Mouse (Mus musculus) midbrain, postnatal 0 days (tissue): Measurements from ENCODE around the gene Dusp7. TPM values are rescaled to one million over a fixed set of nuclear protein-coding genes. Genes with fewer than 3 reads are reported as not detected.

Experiments
- ATAC-seq: fragments of 200-750 bp; cut with Nextera tagmentation; 2 replicates; pipeline ENCODE4 v1.8.0; 2017; ENCODE audit warnings: moderate number of reproducible peaks, mild to moderate bottlenecking, moderate TSS enrichment, moderate library complexity; ENCODE audit not compliant: low FRiP score
- DNase-seq: peaks from one replicate; pipeline ENCODE4 v3.0.0-alpha.2; 2015; ENCODE audit warnings: low spot score
- H3K27ac ChIP-seq: fragments of 300-500 bp; sonication (generic); 2 replicates; pipeline ENCODE4 v1.5.1; 2014; ENCODE audit warnings: low read depth, mild to moderate bottlenecking, low read length, mixed read lengths
- H3K27me3 ChIP-seq: fragments of 300-500 bp; sonication (generic); 2 replicates; pipeline ENCODE4 v1.6.1; 2014; ENCODE audit warnings: low read length, control low read depth, mixed read lengths; ENCODE audit not compliant: insufficient read depth
- H3K36me3 ChIP-seq: fragments of 300-500 bp; sonication (generic); 2 replicates; pipeline ENCODE4 v1.6.1; 2014; ENCODE audit warnings: low read length, control low read depth, mixed read lengths; ENCODE audit not compliant: insufficient read depth
- H3K4me1 ChIP-seq: fragments of 300-500 bp; sonication (generic); 2 replicates; pipeline ENCODE4 v1.6.1; 2014; ENCODE audit warnings: mild to moderate bottlenecking, control low read depth, antibody characterized with exemption, low read length, mixed read lengths; ENCODE audit not compliant: insufficient read depth
- H3K4me2 ChIP-seq: fragments of 300-500 bp; sonication (generic); 2 replicates; pipeline ENCODE4 v1.6.1; 2014; ENCODE audit warnings: low read depth, mild to moderate bottlenecking, low read length, mixed read lengths; ENCODE audit not compliant: poor library complexity, severe bottlenecking
- H3K4me3 ChIP-seq: fragments of 300-500 bp; sonication (generic); 2 replicates; pipeline ENCODE4 v1.5.1; 2014; ENCODE audit warnings: low read depth, mild to moderate bottlenecking, low read length, moderate library complexity
- H3K9ac ChIP-seq: fragments of 300-500 bp; sonication (generic); replicated peaks from 2 replicates; pipeline ENCODE4 v1.6.1; 2014; ENCODE audit warnings: mild to moderate bottlenecking, low read length, moderate library complexity, mixed read lengths; ENCODE audit not compliant: poor library complexity, severe bottlenecking
- H3K9me3 ChIP-seq: fragments of 300-500 bp; sonication (generic); 2 replicates; pipeline ENCODE4 v1.6.1; 2016; ENCODE audit warnings: low read length, control low read depth
- CTCF ChIP-seq: IDR thresholded peaks from 2 replicates; pipeline ENCODE4 v1.5.1; 2016; ENCODE audit warnings: antibody characterized with exemption, mild to moderate bottlenecking
- WGBS: fragments of 180-500 bp; shearing (Covaris S2); extraction: QIAGEN DNeasy Blood & Tissue Kit; methylation state at CpG from one replicate; pipeline ENCODE4 v1.1.7; 2014; 5-methylcytosine and 5-hydroxymethylcytosine counted together
- polyA plus RNA-seq: library from polyadenylated mRNA; unstranded; fragments of >200 nt; fragmentation: Nextera tagmentation; extraction: Ambion mirVana; gene quantifications from 2 replicates; pipeline ENCODE4 v1.2.1, GENCODE M21; 2015
- total RNA-seq: library from RNA; depleted of rRNA; stranded (reverse); fragments of >200 nt; gene quantifications from 2 replicates; pipeline ENCODE4 v1.2.3, GENCODE M21; 2014

Gene Dusp7
- total and polyA plus RNA-seq, 2 experiments from 2014 or later: 19.4 to 79.2 TPM

DNA sequence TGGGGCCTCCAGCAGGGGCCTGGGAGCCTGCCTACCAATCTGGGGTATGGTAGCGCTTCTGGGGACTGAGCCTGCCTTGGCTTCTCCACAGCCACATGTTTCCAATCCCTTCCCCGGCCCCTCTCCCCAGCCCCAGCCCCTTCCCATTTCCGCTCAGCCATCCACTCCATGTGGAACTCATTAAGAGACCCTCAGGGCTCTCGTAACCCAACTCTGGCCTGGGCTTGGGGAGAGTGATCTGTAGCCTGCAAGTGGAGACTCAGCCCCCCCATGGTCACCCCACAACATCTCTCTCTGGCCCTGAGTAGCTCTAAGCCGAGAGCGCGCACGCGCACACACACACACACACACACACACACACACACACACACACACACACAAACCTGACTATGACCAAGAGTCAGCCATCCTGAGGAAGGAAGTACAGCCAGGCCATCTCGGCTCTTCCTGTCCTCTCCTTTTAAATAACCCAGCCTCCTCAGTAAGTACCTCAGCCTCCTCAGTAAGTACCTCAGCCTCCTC, 12.0 kb upstream of the Dusp7 start:
- no peak for ATAC-seq
- Histone ChIP-seq H3K4me3 (no peak overlapping the region), H3K36me3 (no peaks in the 10 kb centered on the region), H3K9me3 (no peaks in the 10 kb centered on the region), H3K27me3 (no peaks in the 10 kb centered on the region), H3K27ac (no peak overlapping the region), H3K4me2 (no peak overlapping the region), H3K9ac (no peak overlapping the region), H3K4me1 (no peaks in the 10 kb centered on the region)
- DNase-seq: no peak
- 78% methylated on average over 10 of the region's 10 CpGs for WGBS
- TF ChIP-seq CTCF: no peak

DNA sequence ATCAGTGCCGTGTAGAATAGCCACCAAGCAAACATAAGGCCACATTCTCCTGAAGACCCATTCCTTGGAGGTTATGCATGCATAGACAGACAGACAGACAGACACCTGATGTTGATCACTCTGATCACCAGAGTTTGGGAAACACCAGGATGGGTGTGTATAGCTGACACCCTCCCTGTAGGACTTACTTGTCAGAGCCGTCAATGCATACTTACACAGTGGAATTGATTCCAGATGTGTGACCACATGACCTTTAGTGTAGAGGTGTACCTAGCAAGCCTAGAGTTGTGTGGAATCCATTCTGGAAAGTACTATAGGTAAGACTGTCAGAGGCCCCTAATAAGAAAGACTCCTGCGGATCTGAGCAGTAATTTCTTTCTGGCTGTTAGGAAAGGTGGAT, 11.3 kb upstream of the Dusp7 start:
- 85% methylated on average over 3 of the region's 3 CpGs for WGBS
- no peak for TF ChIP-seq CTCF
- H3K4me3 ChIP-seq: no peak overlapping the region
- no peaks in the 10 kb centered on the region for H3K36me3 ChIP-seq
- H3K9ac ChIP-seq: no peak overlapping the region
- no peak overlapping the region for H3K4me2 ChIP-seq
- no peaks in the 10 kb centered on the region for H3K4me1 ChIP-seq
- H3K9me3 ChIP-seq: no peaks in the 10 kb centered on the region
- DNase-seq: no peak
- no peak overlapping the region for H3K27ac ChIP-seq
- ATAC-seq: no peak
- H3K27me3 ChIP-seq: no peaks in the 10 kb centered on the region

DNA sequence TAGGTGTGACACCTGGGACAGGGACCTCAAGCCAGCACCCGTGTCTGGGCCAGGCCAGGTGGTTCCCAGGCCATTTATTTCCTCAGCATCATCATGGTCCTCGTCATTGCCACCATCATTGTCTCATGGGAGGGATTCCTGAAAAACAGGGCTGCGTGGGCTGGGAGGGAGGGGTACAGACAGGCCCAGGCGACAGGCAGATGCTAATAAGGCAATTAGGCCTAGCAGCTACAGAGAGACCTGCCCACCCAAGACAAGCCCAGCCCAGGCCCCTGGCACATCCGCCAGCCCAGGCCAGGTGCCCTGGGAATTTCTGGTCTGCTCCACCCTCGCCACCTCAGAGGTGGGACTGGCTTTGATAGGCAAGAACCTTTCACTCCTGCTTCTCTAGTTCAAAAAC, 9.1 kb upstream of the Dusp7 start:
- no peak for TF ChIP-seq CTCF
- Histone ChIP-seq H3K9me3 (no peaks in the 10 kb centered on the region), H3K4me1 (no peaks in the 10 kb centered on the region), H3K36me3 (no peaks in the 10 kb centered on the region), H3K9ac (no peak overlapping the region), H3K27ac (no peak overlapping the region), H3K4me3 (no peak overlapping the region), H3K27me3 (no peaks in the 10 kb centered on the region), H3K4me2 (no peak overlapping the region)
- 58% methylated on average over 6 of the region's 6 CpGs for WGBS
- DNase-seq: no peak
- no peak for ATAC-seq

DNA sequence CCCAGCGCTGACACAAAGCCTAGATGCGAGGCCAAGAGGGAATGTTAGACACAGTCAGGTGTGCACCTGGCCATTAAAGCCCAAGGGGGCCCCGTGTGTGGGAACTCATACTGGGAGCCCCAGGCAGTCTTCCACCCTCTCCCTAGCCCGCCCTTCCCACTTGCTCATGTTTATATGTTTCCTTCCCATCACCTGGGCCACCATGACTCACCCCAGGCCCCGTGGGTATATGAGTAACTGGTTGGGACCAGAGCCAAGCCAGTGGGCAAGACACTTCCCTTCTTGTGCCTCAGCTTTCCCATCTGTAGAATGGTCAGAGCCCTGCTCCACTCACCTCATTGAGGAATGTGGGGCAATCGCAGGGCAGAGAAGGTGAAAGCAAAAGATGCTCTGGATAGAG, 7.3 kb upstream of the Dusp7 start:
- no peaks in the 10 kb centered on the region for H3K9me3 ChIP-seq
- DNase-seq: no peak
- no peak overlapping the region for H3K9ac ChIP-seq
- no peaks in the 10 kb centered on the region for H3K27me3 ChIP-seq
- no peak for TF ChIP-seq CTCF
- H3K36me3 ChIP-seq: no peaks in the 10 kb centered on the region
- H3K4me2 ChIP-seq: no peak overlapping the region
- ATAC-seq: no peak
- H3K4me3 ChIP-seq: no peak overlapping the region
- no peak overlapping the region for H3K27ac ChIP-seq
- 84% methylated on average over 6 of the region's 6 CpGs for WGBS
- no peaks in the 10 kb centered on the region for H3K4me1 ChIP-seq

DNA sequence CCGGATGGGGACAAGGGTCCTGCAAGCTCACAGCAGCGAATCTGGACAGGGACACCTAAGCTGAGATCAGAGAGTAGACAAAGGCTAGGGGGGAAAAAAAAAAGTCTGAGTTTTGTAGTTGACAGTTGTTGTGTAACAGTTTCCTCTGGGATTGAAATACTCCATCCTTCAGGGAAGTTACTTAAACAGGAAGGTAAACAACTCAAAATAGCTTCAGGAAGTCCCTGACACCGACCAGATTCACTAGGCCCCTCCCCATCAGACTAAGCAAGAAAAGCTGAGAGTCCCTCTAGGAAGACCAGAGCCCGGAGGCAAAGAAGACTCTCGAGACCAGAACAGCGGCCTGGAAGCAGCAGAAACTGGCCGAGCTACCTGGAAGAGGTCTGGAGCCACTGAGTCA, 3.1 kb upstream of the Dusp7 start:
- WGBS: 82% methylated on average over 7 of the region's 7 CpGs
- H3K27me3 ChIP-seq: no peaks in the 10 kb centered on the region
- no peak for DNase-seq

DNA sequence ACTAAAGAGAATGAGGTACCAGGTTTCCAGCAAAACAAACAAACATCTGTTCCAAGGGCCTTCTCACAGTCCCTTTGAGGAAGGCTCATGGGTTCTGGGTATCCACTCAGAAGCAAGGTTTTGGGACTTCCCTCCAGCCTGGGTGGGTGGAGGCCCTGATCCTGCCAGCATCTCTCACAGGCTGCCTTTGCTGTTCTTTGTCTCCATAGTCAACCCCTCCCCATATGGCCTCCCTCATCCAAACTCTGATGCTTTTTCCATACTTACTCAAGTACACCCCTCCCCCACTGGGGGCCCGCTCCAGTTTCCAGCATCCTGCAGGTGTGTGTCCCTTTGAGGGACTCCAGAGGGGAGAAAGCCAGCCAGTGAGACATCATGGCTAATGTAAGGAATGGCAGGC, 2.2 kb upstream of the Dusp7 start:
- H3K27ac ChIP-seq: no peak overlapping the region
- H3K4me1 ChIP-seq: peaks cover 11% of the 10 kb centered on the region
- no peaks in the 10 kb centered on the region for H3K9me3 ChIP-seq
- DNase-seq (no peak), ATAC-seq (no peak)
- H3K27me3 ChIP-seq: no peaks in the 10 kb centered on the region
- 0 out of 2 replicates have a peak, but pooled peaks cover 4% of the 10 kb centered on the region for H3K36me3 ChIP-seq
- H3K9ac ChIP-seq: no peak overlapping the region
- 57% methylated on average over 1 of the region's 1 CpGs for WGBS
- no peak overlapping the region for H3K4me2 ChIP-seq
- no peak for TF ChIP-seq CTCF
- H3K4me3 ChIP-seq: no peak overlapping the region

More for the DNA sequence above, 3.1 kb upstream of the Dusp7 start:
- H3K36me3 ChIP-seq: no peaks in the 10 kb centered on the region
- H3K27ac ChIP-seq: no peak overlapping the region
- H3K9me3 ChIP-seq: no peaks in the 10 kb centered on the region
- no peak overlapping the region for H3K4me2 ChIP-seq
- no peak overlapping the region for H3K9ac ChIP-seq
- no peak for ATAC-seq
- no peak overlapping the region for H3K4me3 ChIP-seq
- no peak for TF ChIP-seq CTCF
- peaks cover 3% of the 10 kb centered on the region; the same call in 1 of the 2 replicates for H3K4me1 ChIP-seq
